Mouse (Mus musculus) liver, embryonic 12.5 days (tissue): ENCODE results near the gene Zscan21. TPM values are rescaled to one million over a fixed set of nuclear protein-coding genes. Genes with fewer than 3 reads are reported as not detected.

Source experiments
- ATAC-seq: fragments of 200-750 bp; cut with Nextera tagmentation; 2 replicates; pipeline ENCODE4 v1.8.0; 2017; ENCODE audit warnings: moderate number of reproducible peaks, mild to moderate bottlenecking, moderate library complexity
- H3K27ac ChIP-seq: fragments of 300-500 bp; sonication (generic); 2 replicates; pipeline ENCODE4 v1.5.1; 2016; ENCODE audit warnings: mild to moderate bottlenecking
- H3K27me3 ChIP-seq: fragments of 300-500 bp; sonication (generic); replicated peaks from 2 replicates; pipeline ENCODE4 v1.6.1; 2016; ENCODE audit warnings: mild to moderate bottlenecking, moderate library complexity
- H3K36me3 ChIP-seq: fragments of 300-500 bp; sonication (generic); 2 replicates; pipeline ENCODE4 v1.6.1; 2016; ENCODE audit warnings: mild to moderate bottlenecking, moderate library complexity
- H3K4me1 ChIP-seq: fragments of 300-500 bp; sonication (generic); 2 replicates; pipeline ENCODE4 v1.6.1; 2016
- H3K4me2 ChIP-seq: fragments of 300-500 bp; sonication (generic); 2 replicates; pipeline ENCODE4 v1.6.1; 2016; ENCODE audit warnings: mild to moderate bottlenecking, moderate library complexity
- H3K4me3 ChIP-seq: fragments of 300-500 bp; sonication (generic); 2 replicates; pipeline ENCODE4 v1.5.1; 2016; ENCODE audit warnings: mild to moderate bottlenecking, moderate library complexity
- H3K9ac ChIP-seq: fragments of 300-500 bp; sonication (generic); 2 replicates; pipeline ENCODE4 v1.6.1; 2016; ENCODE audit warnings: mild to moderate bottlenecking, moderate library complexity
- H3K9me3 ChIP-seq: fragments of 300-500 bp; sonication (generic); replicated peaks from 2 replicates; pipeline ENCODE4 v1.6.1; 2016; ENCODE audit warnings: mild to moderate bottlenecking, moderate library complexity
- WGBS: fragments of 180-500 bp; shearing (Covaris S2); methylation state at CpG from one replicate; pipeline ENCODE4 v1.1.7; 2016; ENCODE audit not compliant: insufficient replicate concordance; 5-methylcytosine and 5-hydroxymethylcytosine counted together
- microRNA counts: library from miRNA; unstranded; fragments of <30 nt; microRNA quantifications from one replicate; lab custom pipeline; 2017
- microRNA-seq: library from miRNA; unstranded; fragments of <30 nt; microRNA quantifications from one replicate; pipeline ENCODE4, GENCODE M21; 2017
- polyA plus RNA-seq: library from polyadenylated mRNA; unstranded; fragments of >200 nt; fragmentation: Nextera tagmentation; extraction: Ambion mirVana; gene quantifications from 2 replicates; pipeline ENCODE4 v1.2.1, GENCODE M21; 2016

Zscan21 gene
- polyA plus RNA-seq, 1 experiment from 2014 or later, result 19.6 TPM

DNA sequence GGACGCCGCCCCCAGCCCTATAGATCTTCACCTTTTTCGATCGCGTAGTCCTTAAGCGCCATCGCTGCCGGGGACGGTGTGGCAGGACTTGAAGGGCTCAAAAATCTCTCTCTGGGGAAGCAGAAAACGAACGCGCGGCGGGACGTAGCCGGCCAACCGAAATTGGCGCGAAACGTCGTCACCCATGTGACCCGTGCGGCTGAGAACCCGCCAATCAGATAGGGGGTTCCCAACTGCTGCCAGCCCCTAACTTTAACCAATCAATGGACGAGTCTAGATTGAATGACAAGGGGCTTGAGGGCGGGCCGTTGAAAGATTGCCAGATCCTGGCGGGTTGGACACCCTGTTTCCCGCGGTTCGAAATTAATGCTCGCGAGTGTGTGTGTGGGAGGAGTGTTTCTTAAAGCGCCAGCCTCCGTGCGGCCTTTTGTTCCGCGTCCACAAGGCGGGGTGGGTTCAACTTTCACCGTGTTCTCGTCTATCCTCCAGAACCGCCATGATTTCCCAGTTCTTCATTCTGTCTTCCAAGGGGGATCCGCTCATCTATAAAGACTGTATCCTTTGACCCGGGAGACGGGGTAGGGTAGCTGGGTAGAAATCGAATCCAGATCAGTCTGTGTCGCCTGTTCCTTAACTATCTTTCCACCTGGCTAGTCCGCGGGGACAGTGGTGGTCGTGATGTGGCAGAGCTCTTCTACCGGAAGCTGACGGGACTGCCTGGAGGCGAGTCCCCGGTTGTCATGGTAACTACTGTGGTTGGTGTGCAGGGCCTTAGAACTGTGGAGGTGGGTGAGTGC, 55.2 kb downstream of the Zscan21 start, which contains the start of the genes Ap4m1 and Mcm7:
TSS of gene Ap4m1 (plus strand) at position 308 of the 797 bp plus-strand sequence.
TSS of gene Mcm7 (minus strand) at position 728 of the 797 bp plus-strand sequence.
- no peaks in the 10 kb centered on the region for H3K27me3 ChIP-seq
- no peaks in the 10 kb centered on the region for H3K9me3 ChIP-seq
- H3K4me3 ChIP-seq, result peak within 1 kb of the TSS; percentile 85
- H3K27ac ChIP-seq, result peak within 1 kb of the TSS; percentile 99
- WGBS, result under 1% methylated on average over 54 of the region's 54 CpGs
- peaks cover 49% of the 10 kb centered on the region for H3K4me1 ChIP-seq
- H3K9ac ChIP-seq, result peak within 1 kb of the TSS; percentile 94
- peak; percentile 88 for ATAC-seq
- peaks cover 68% of the 10 kb centered on the region for H3K36me3 ChIP-seq
- peak within 1 kb of the TSS; percentile 92 for H3K4me2 ChIP-seq

DNA sequence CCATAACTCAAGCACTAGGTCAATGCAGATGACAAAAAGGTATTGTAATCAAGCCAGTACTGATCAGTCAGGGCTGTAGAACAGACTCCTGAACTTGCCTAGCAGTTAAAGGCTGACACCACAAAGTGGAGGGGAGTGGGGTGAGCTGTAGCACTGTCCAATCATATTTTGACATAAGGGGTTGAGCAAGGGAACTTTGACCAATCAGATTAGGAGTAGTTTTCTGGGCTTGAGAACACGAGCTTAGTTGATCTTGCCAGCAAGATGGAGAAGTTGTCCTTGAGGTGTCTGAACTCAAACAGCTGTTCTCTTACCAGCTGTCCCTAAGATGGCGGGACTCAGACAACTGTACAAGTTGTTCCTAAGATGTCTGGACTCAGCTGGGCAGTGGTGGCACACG, 56.5 kb downstream of the Zscan21 start:
- peak overlapping the region; percentile 92 for H3K4me2 ChIP-seq
- H3K9ac ChIP-seq, result peak overlapping the region; percentile 81
- peaks cover 68% of the 10 kb centered on the region for H3K36me3 ChIP-seq
- H3K27ac ChIP-seq, result peak overlapping the region; percentile 99; the same call in 1 of the 2 replicates
- H3K4me1 ChIP-seq, result peaks cover 40% of the 10 kb centered on the region
- no peaks in the 10 kb centered on the region for H3K9me3 ChIP-seq
- WGBS, result 63% methylated on average over 3 of the region's 3 CpGs
- ATAC-seq, result no peak
- H3K27me3 ChIP-seq, result no peaks in the 10 kb centered on the region
- H3K4me3 ChIP-seq, result peak overlapping the region; percentile 85; the same call in 1 of the 2 replicates

MicroRNAs within 50 kb of the gene (microRNA counts, 519-probe panel; counts per million panel counts)
- 5,348 counts per million, percentile 87 among the panel's probes with 10 or more counts for microRNA mmu-miR-106b (lab: Ali Mortazavi, UCI)
- microRNA mmu-miR-25 (lab: Ali Mortazavi, UCI), result 8,149 counts per million, percentile 99 among the panel's probes with 10 or more counts
- 6,088 counts per million, percentile 92 among the panel's probes with 10 or more counts for microRNA mmu-miR-93 (lab: Ali Mortazavi, UCI)

Small RNA genes within 50 kb of the gene (microRNA-seq; reads per million reads assigned to microRNA genes)
- 13,254 reads per million, percentile 95 among the genes with 10 or more reads in this experiment for gene Mir106b
- 1,463 reads per million, percentile 78 among the genes with 10 or more reads in this experiment for gene Mir25
- 23,269 reads per million, percentile 97 among the genes with 10 or more reads in this experiment for gene Mir93

Other genes starting within 250 kb of the Zscan21 start
- gene Pilrb2, start 245.1 kb upstream of the Zscan21 start, polyA plus RNA-seq, result 0.69 and 0.92 TPM in 2 replicates
- 1.0 and 1.3 TPM in 2 replicates for gene Cyp3a13, start 195.3 kb upstream of the Zscan21 start, polyA plus RNA-seq
- not detected in 2 replicates for gene Gjc3, start 153.8 kb upstream of the Zscan21 start, polyA plus RNA-seq
- gene Azgp1, start 135.4 kb upstream of the Zscan21 start, polyA plus RNA-seq, result not detected in 2 replicates
- gene Smok3a, start 95.6 kb upstream of the Zscan21 start, polyA plus RNA-seq, result not detected in 2 replicates
- gene Smok3b, start 95.5 kb upstream of the Zscan21 start, polyA plus RNA-seq, result not detected in 2 replicates
- gene Smok3c, start 63.7 kb upstream of the Zscan21 start, polyA plus RNA-seq, result not detected in 2 replicates
- gene Zkscan1, start 31.8 kb upstream of the Zscan21 start, polyA plus RNA-seq, result 7.3 and 8.2 TPM in 2 replicates
- 4.8 and 5.7 TPM in 2 replicates for gene Zfp113, start 38.8 kb downstream of the Zscan21 start, polyA plus RNA-seq
- gene Cops6, start 44.2 kb downstream of the Zscan21 start, polyA plus RNA-seq, result 181 and 191 TPM in 2 replicates
- gene Ap4m1, start 55.1 kb downstream of the Zscan21 start, polyA plus RNA-seq, result 7.9 and 8.3 TPM in 2 replicates
- 268 and 271 TPM in 2 replicates for gene Mcm7, start 55.5 kb downstream of the Zscan21 start, polyA plus RNA-seq
- gene Taf6, start 70.5 kb downstream of the Zscan21 start, polyA plus RNA-seq, result 58.0 and 58.2 TPM in 2 replicates
- gene Cnpy4, start 70.6 kb downstream of the Zscan21 start, polyA plus RNA-seq, result 20.3 and 21.3 TPM in 2 replicates
- 4.3 TPM in 2 replicates for gene Mblac1, start 77.4 kb downstream of the Zscan21 start, polyA plus RNA-seq
- not detected in 2 replicates for gene Nxpe5, start 109.0 kb downstream of the Zscan21 start, polyA plus RNA-seq
- 31.3 and 31.8 TPM in 2 replicates for gene Lamtor4, start 138.6 kb downstream of the Zscan21 start, polyA plus RNA-seq
- gene BC037034, start 147.1 kb downstream of the Zscan21 start, polyA plus RNA-seq, result 8.7 and 8.9 TPM in 2 replicates
- 0.18 and 0.32 TPM in 2 replicates for gene Gal3st4, start 155.9 kb downstream of the Zscan21 start, polyA plus RNA-seq
- 0.04 TPM in 1 of 2 replicates, not detected in the other for gene Gm43720, start 163.1 kb downstream of the Zscan21 start, polyA plus RNA-seq
- 2.4 and 2.5 TPM in 2 replicates for gene Gpc2, start 163.1 kb downstream of the Zscan21 start, polyA plus RNA-seq
- gene Stag3, start 163.3 kb downstream of the Zscan21 start, polyA plus RNA-seq, result 3.1 and 3.9 TPM in 2 replicates
- gene Pvrig, start 225.1 kb downstream of the Zscan21 start, polyA plus RNA-seq, result 0.23 and 0.41 TPM in 2 replicates